Mouse (Mus musculus) ES-Bruce4 (cell line): Measurements from ENCODE around the gene Map2k1. TPM values are rescaled to one million over a fixed set of nuclear protein-coding genes. Genes with fewer than 3 reads are reported as not detected.

Experiments
- H3K27ac ChIP-seq: 2 replicates; pipeline ENCODE4 v1.5.1; 2012; ENCODE audit warnings: low read length, inconsistent platforms; ENCODE audit not compliant: insufficient read depth
- H3K27me3 ChIP-seq: 2 replicates; pipeline ENCODE4 v1.6.1; 2012; ENCODE audit warnings: mild to moderate bottlenecking, low read length, inconsistent platforms; ENCODE audit not compliant: control insufficient read depth, poor library complexity, insufficient read depth, severe bottlenecking
- H3K36me3 ChIP-seq: 2 replicates; pipeline ENCODE4 v1.6.1; 2012; ENCODE audit warnings: inconsistent platforms, mild to moderate bottlenecking, low read length, moderate library complexity; ENCODE audit not compliant: control insufficient read depth, poor library complexity, insufficient read depth, severe bottlenecking
- H3K4me1 ChIP-seq: one replicate; pipeline ENCODE4 v1.8.1; 2011; ENCODE audit warnings: low read length; ENCODE audit not compliant: control insufficient read depth, insufficient read depth
- H3K4me3 ChIP-seq: 2 replicates; pipeline ENCODE4 v1.5.1; 2011; ENCODE audit warnings: low read depth, mild to moderate bottlenecking, low read length
- H3K9ac ChIP-seq: 2 replicates; pipeline ENCODE4 v1.6.1; 2012; ENCODE audit warnings: low read depth, mild to moderate bottlenecking, inconsistent platforms; ENCODE audit not compliant: poor library complexity, severe bottlenecking
- H3K9me3 ChIP-seq: replicated peaks from 2 replicates; pipeline ENCODE4 v1.6.1; 2012; ENCODE audit warnings: mild to moderate bottlenecking, low read length, inconsistent platforms; ENCODE audit not compliant: control insufficient read depth, poor library complexity, insufficient read depth, severe bottlenecking
- CTCF ChIP-seq: IDR thresholded peaks from one replicate; pipeline ENCODE4 v1.8.1; 2011; ENCODE audit warnings: low read depth, low read length
- EP300 ChIP-seq: IDR thresholded peaks from 2 replicates; pipeline ENCODE4 v1.6.1; 2011; ENCODE audit warnings: low read depth, low read length; ENCODE audit not compliant: insufficient read depth
- POLR2A ChIP-seq: IDR thresholded peaks from one replicate; pipeline ENCODE4 v1.8.1; 2011; ENCODE audit warnings: low read length; ENCODE audit not compliant: insufficient read depth
- polyA plus RNA-seq: library from polyadenylated mRNA; stranded (reverse); fragments of >200 nt; gene quantifications from 2 replicates; pipeline ENCODE4 v1.2.4, GENCODE M21; 2011; ENCODE audit warnings: low read depth; ENCODE audit not compliant: missing spikeins, insufficient read depth, insufficient read length

The Map2k1 gene
- polyA plus RNA-seq, 1 experiment, result 85.7 TPM

GRCm38 (mm10) chr9:64216641-64217040 lies 36.8 kb downstream of the Map2k1 start:
- H3K36me3 ChIP-seq, result peaks cover 16% of the 10 kb centered on the region
- H3K9me3 ChIP-seq, result no peaks in the 10 kb centered on the region
- no peak overlapping the region for H3K9ac ChIP-seq
- H3K4me3 ChIP-seq, result no peak overlapping the region
- no peak overlapping the region for H3K27ac ChIP-seq
- TF ChIP-seq EP300 (no peak), CTCF (no peak), POLR2A (no peak)
- peaks cover 8% of the 10 kb centered on the region for H3K4me1 ChIP-seq
- no peaks in the 10 kb centered on the region for H3K27me3 ChIP-seq

GRCm38 (mm10) chr9:64216090-64216489 lies 37.3 kb downstream of the Map2k1 start:
- TF ChIP-seq EP300 (no peak), CTCF (no peak), POLR2A (no peak)
- Histone ChIP-seq H3K9ac (no peak overlapping the region), H3K36me3 (peaks cover 19% of the 10 kb centered on the region)

GRCm38 (mm10) chr9:64214452-64214851 lies 39.0 kb downstream of the Map2k1 start:
- no peak for TF ChIP-seq POLR2A
- TF ChIP-seq CTCF, result no peak
- no peak for TF ChIP-seq EP300
- no peak overlapping the region for H3K9ac ChIP-seq
- H3K27ac ChIP-seq, result 0 out of 2 replicates have a peak overlapping the region, but pooled peaks have one; percentile 3
- no peak overlapping the region for H3K4me3 ChIP-seq
- peaks cover 3% of the 10 kb centered on the region for H3K4me1 ChIP-seq
- H3K9me3 ChIP-seq, result no peaks in the 10 kb centered on the region
- peaks cover 26% of the 10 kb centered on the region for H3K36me3 ChIP-seq
- H3K27me3 ChIP-seq, result no peaks in the 10 kb centered on the region

More at GRCm38 (mm10) chr9:64216090-64216489, 37.3 kb downstream of the Map2k1 start:
- Histone ChIP-seq H3K4me1 (peaks cover 5% of the 10 kb centered on the region), H3K27ac (no peak overlapping the region), H3K27me3 (no peaks in the 10 kb centered on the region), H3K9me3 (no peaks in the 10 kb centered on the region), H3K4me3 (no peak overlapping the region)

GRCm38 (mm10) chr9:64207509-64208084 lies 45.8 kb downstream of the Map2k1 start:
- Histone ChIP-seq H3K4me3 (no peak overlapping the region), H3K4me1 (peaks cover under 1% of the 10 kb centered on the region), H3K9me3 (no peaks in the 10 kb centered on the region), H3K27ac (no peak overlapping the region), H3K9ac (no peak overlapping the region), H3K27me3 (no peaks in the 10 kb centered on the region), H3K36me3 (peaks cover 45% of the 10 kb centered on the region)
- TF ChIP-seq EP300 (no peak), CTCF (no peak), POLR2A (no peak)

- TF ChIP-seq CTCF (no peak), POLR2A (no peak), EP300 (no peak)
- H3K36me3 ChIP-seq, result peaks cover 18% of the 10 kb centered on the region
Measured at GRCm38 (mm10) chr9:64202866-64203265, 50.6 kb downstream of the Map2k1 start.

GRCm38 (mm10) chr9:64202331-64202730 lies 51.1 kb downstream of the Map2k1 start:
- Histone ChIP-seq H3K4me3 (no peak overlapping the region), H3K27ac (0 out of 2 replicates have a peak overlapping the region, but pooled peaks have one; percentile 51), H3K36me3 (peaks cover 18% of the 10 kb centered on the region), H3K9ac (no peak overlapping the region), H3K9me3 (no peaks in the 10 kb centered on the region), H3K4me1 (peaks cover 14% of the 10 kb centered on the region), H3K27me3 (no peaks in the 10 kb centered on the region)
- TF ChIP-seq EP300, result no peak
- no peak for TF ChIP-seq POLR2A
- TF ChIP-seq CTCF, result no peak

More at GRCm38 (mm10) chr9:64202866-64203265, 50.6 kb downstream of the Map2k1 start:
- Histone ChIP-seq H3K27me3 (no peaks in the 10 kb centered on the region), H3K9me3 (no peaks in the 10 kb centered on the region), H3K9ac (no peak overlapping the region), H3K4me3 (no peak overlapping the region), H3K27ac (0 out of 2 replicates have a peak overlapping the region, but pooled peaks have one; percentile 51), H3K4me1 (peaks cover 10% of the 10 kb centered on the region)
